Mouse (Mus musculus): ENCODE results near the gene Yipf3.

DNA sequence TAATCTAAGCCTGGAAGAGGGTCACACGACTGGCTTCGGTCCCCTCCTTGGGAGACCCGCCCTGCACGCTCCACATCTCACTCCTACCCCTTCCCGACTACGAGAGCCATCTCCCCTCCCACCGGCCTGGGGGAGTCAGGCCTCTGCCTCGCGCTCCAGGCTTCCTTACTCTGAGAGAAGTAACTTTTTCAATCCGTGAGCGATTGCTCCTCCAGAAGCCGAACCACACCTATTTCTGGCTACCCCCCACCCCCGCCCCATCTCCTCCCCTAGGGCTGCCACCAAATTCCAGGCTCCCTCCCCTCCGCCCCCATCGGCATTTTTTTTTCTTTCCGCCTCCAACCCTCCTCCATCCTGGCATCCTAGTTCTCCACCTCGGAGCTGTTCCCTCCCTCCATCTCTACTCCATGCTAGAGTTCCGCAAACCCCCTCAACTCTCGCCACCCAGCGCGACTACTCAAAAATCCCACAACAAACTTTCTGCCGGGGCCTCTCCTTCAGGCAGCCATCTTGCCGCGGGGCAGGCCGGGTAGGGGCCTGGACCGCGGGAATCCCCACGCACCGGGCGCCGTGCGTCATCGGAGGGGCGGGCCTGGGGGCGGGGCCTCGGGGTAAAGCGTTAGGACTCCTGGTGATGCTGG, 34.7 kb downstream of the Yipf3 start, which contains the start of gene Tjap1:
- no peak for TF ChIP-seq CTCF (IDR thresholded peaks at IDR 0.05; ENCODE audit: low read depth)
- no peak for TF ChIP-seq EP300 (IDR thresholded peaks at IDR 0.05; ENCODE audit: low read depth)
